Mouse (Mus musculus) stomach, postnatal 0 days (tissue): Measurements from ENCODE around the gene Slc25a12.

Experiments used
- CTCF ChIP-seq: IDR thresholded peaks from 2 replicates; pipeline ENCODE4 v1.5.1; 2016; ENCODE audit warnings: antibody characterized with exemption, low read depth, mild to moderate bottlenecking, moderate library complexity
- EP300 ChIP-seq: optimal IDR thresholded peaks from 2 replicates; pipeline ENCODE3; 2016; ENCODE audit warnings: antibody characterized with exemption

DNA sequence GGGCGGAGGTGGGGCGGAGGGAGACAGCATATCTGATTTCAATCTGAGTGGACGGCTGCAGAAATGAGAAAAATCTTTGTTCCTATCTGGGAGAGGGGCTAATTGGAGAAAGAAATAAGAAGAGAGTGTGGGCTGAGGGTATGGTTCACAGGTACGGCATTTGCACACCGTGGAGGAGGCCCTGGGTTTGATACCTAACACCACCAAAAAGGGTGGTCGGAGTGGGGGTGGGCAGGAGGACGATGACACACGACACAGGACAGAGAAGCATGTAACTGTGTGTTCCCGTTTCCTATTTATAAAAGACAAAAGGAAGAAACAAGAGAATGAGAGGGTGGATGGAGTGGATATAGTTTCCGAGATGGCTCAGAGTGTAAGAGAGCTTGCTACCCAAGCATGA is 20.4 kb downstream of the Slc25a12 start:
- TF ChIP-seq CTCF (no peak), EP300 (no peak)
